Mouse (Mus musculus) kidney, postnatal 4 days (tissue): ENCODE measurements at regions not wholly inside any gene's neighbourhood (a gene's known extent, or its start where the extent isn't known, plus 50 kb on each side); places are given as distances from the start of the nearest gene placed in this dataset.
"Not testable (repeated sequence)": the region's sequence is repeated elsewhere in the genome, so short reads cannot be mapped to it uniquely, and the experiment has no call there.

Source experiments
- DNase-seq, 2 experiments: peaks; one replicate each; pipeline ENCODE4 v3.0.0; 2021; ENCODE audit warnings: mixed read lengths in 2 of 2

GRCm38 (mm10) chr9:78769168-78769567 lies 153.8 kb downstream of the Cd109 start:
- DNase-seq = peak; percentile 27 to 49

GRCm38 (mm10) chr9:78773936-78774335 lies 158.6 kb downstream of the Cd109 start:
- DNase-seq = no peak

- peak; percentile 69 to 71 for DNase-seq
These were observed 160.1 kb downstream of the Cd109 start for GRCm38 (mm10) chr9:78775462-78775861.

GRCm38 (mm10) chr9:78780595-78780994 lies 165.2 kb downstream of the Cd109 start:
- DNase-seq = no peak

GRCm38 (mm10) chr9:78782297-78782696 lies 167.0 kb downstream of the Cd109 start:
- no peak for DNase-seq

- no peak for DNase-seq
These were observed 167.5 kb downstream of the Cd109 start for GRCm38 (mm10) chr9:78782860-78783259.

GRCm38 (mm10) chr9:78787866-78788265 lies 172.5 kb downstream of the Cd109 start:
- DNase-seq = peak in 1 of 2 experiments; percentile 21

GRCm38 (mm10) chr9:78789703-78790102 lies 174.4 kb downstream of the Cd109 start:
- DNase-seq = no peak

- DNase-seq = no peak
These were observed 174.8 kb downstream of the Cd109 start for GRCm38 (mm10) chr9:78790155-78790554.

- no peak for DNase-seq
These were observed 180.5 kb downstream of the Cd109 start for GRCm38 (mm10) chr9:78795801-78796200.

- no peak for DNase-seq
These were observed 201.9 kb downstream of the Cd109 start for GRCm38 (mm10) chr9:78817221-78817620.

GRCm38 (mm10) chr9:78821554-78822212 lies 206.3 kb downstream of the Cd109 start:
- DNase-seq = peak; percentile 27 to 48

- peak; percentile 40 to 55 for DNase-seq
These were observed 229.8 kb downstream of the Cd109 start for GRCm38 (mm10) chr9:78844969-78845683.

- peak in 1 of 2 experiments; percentile 4 for DNase-seq
These were observed 230.8 kb downstream of the Cd109 start for GRCm38 (mm10) chr9:78846110-78846509.

GRCm38 (mm10) chr9:78847890-78848563 lies 232.7 kb downstream of the Cd109 start:
- DNase-seq = no peak

GRCm38 (mm10) chr9:78848564-78848893 lies 233.2 kb downstream of the Cd109 start:
- not testable (repeated sequence) for DNase-seq

- no peak for DNase-seq
These were observed 241.6 kb downstream of the Cd109 start for GRCm38 (mm10) chr9:78856981-78857380.

GRCm38 (mm10) chr9:78859956-78860355 lies 244.6 kb downstream of the Cd109 start:
- DNase-seq = no peak

- DNase-seq = peak in 1 of 2 experiments; percentile 5
These were observed 257.2 kb downstream of the Cd109 start for GRCm38 (mm10) chr9:78872561-78872960.

GRCm38 (mm10) chr9:78879955-78880642 lies 264.8 kb downstream of the Cd109 start:
- peak in 1 of 2 experiments; percentile 5 for DNase-seq

GRCm38 (mm10) chr9:78880643-78881306 lies 265.4 kb downstream of the Cd109 start:
- DNase-seq = no peak

- no peak for DNase-seq
These were observed 266.0 kb downstream of the Cd109 start for GRCm38 (mm10) chr9:78881307-78881790.
